Mouse (Mus musculus): ENCODE results near the gene Cltc. TPM values are rescaled to one million over a fixed set of nuclear protein-coding genes. Genes with fewer than 3 reads are reported as not detected.

The Cltc gene
- polyA plus RNA-seq, 1 experiment from 2014 or later, result 149 TPM

- WGBS, result 87% methylated on average over 2 of the region's 2 CpGs
- ATAC-seq, result no peak
- H3K4me2 ChIP-seq (ENCODE audit: low read length), result no peak overlapping the region
- H3K9ac ChIP-seq (replicated peaks; ENCODE audit: low read depth, low read length), result no peak overlapping the region
- peaks cover 12% of the 10 kb centered on the region for H3K36me3 ChIP-seq (ENCODE audit: control insufficient read depth, insufficient read depth)
- H3K27ac ChIP-seq (ENCODE audit: low read length), result no peak overlapping the region
- no peaks in the 10 kb centered on the region for H3K27me3 ChIP-seq (replicated peaks; ENCODE audit: control insufficient read depth, insufficient read depth, low read length)
- no peaks in the 10 kb centered on the region for H3K9me3 ChIP-seq (ENCODE audit: control insufficient read depth, low read length)
- peaks cover 2% of the 10 kb centered on the region; the same call in 1 of the 2 replicates for H3K4me1 ChIP-seq (replicated peaks; ENCODE audit: control insufficient read depth, insufficient read depth, low read length)
- no peak overlapping the region for H3K4me3 ChIP-seq (replicated peaks; ENCODE audit: low read length)
Measured at GRCm38 (mm10) chr11:86691956-86692355, 65.4 kb downstream of the Cltc start.

GRCm38 (mm10) chr11:86691482-86691881 is 65.9 kb downstream of the Cltc start:
- Histone ChIP-seq H3K27me3 (replicated peaks; ENCODE audit: control insufficient read depth, insufficient read depth, low read length) (no peaks in the 10 kb centered on the region), H3K9ac (replicated peaks; ENCODE audit: low read depth, low read length) (no peak overlapping the region), H3K27ac (ENCODE audit: low read length) (no peak overlapping the region), H3K9me3 (ENCODE audit: control insufficient read depth, low read length) (no peaks in the 10 kb centered on the region), H3K36me3 (ENCODE audit: control insufficient read depth, insufficient read depth) (peaks cover 12% of the 10 kb centered on the region), H3K4me2 (ENCODE audit: low read length) (no peak overlapping the region), H3K4me1 (replicated peaks; ENCODE audit: control insufficient read depth, insufficient read depth, low read length) (peaks cover 3% of the 10 kb centered on the region; the same call in 1 of the 2 replicates), H3K4me3 (replicated peaks; ENCODE audit: low read length) (no peak overlapping the region)
- WGBS, result 92% methylated on average over 3 of the region's 3 CpGs
- no peak for ATAC-seq

GRCm38 (mm10) chr11:86690383-86690782 is 67.0 kb downstream of the Cltc start:
- WGBS, result 93% methylated on average over 3 of the region's 3 CpGs
- Histone ChIP-seq H3K4me2 (ENCODE audit: low read length) (no peak overlapping the region), H3K4me3 (replicated peaks; ENCODE audit: low read length) (no peak overlapping the region), H3K36me3 (ENCODE audit: control insufficient read depth, insufficient read depth) (peaks cover 12% of the 10 kb centered on the region), H3K27me3 (replicated peaks; ENCODE audit: control insufficient read depth, insufficient read depth, low read length) (no peaks in the 10 kb centered on the region), H3K9me3 (ENCODE audit: control insufficient read depth, low read length) (no peaks in the 10 kb centered on the region), H3K4me1 (replicated peaks; ENCODE audit: control insufficient read depth, insufficient read depth, low read length) (peaks cover 7% of the 10 kb centered on the region), H3K9ac (replicated peaks; ENCODE audit: low read depth, low read length) (no peak overlapping the region), H3K27ac (ENCODE audit: low read length) (no peak overlapping the region)
- no peak for ATAC-seq

- WGBS, result 97% methylated on average over 1 of the region's 1 CpGs
- Histone ChIP-seq H3K4me2 (ENCODE audit: low read length) (peak overlapping the region; percentile 73), H3K27ac (ENCODE audit: low read length) (no peak overlapping the region), H3K9ac (replicated peaks; ENCODE audit: low read depth, low read length) (no peak overlapping the region), H3K4me3 (replicated peaks; ENCODE audit: low read length) (no peak overlapping the region), H3K9me3 (ENCODE audit: control insufficient read depth, low read length) (no peaks in the 10 kb centered on the region), H3K4me1 (replicated peaks; ENCODE audit: control insufficient read depth, insufficient read depth, low read length) (peaks cover 30% of the 10 kb centered on the region), H3K36me3 (ENCODE audit: control insufficient read depth, insufficient read depth) (no peaks in the 10 kb centered on the region), H3K27me3 (replicated peaks; ENCODE audit: control insufficient read depth, insufficient read depth, low read length) (no peaks in the 10 kb centered on the region)
- ATAC-seq, result no peak
Measured at GRCm38 (mm10) chr11:86685366-86685765, 72.0 kb downstream of the Cltc start.

- 7% methylated on average over 20 of the region's 20 CpGs for WGBS
- H3K4me3 ChIP-seq (replicated peaks; ENCODE audit: low read length), result peak overlapping the region; percentile 63
- peak overlapping the region; percentile 72 for H3K9ac ChIP-seq (replicated peaks; ENCODE audit: low read depth, low read length)
- H3K4me2 ChIP-seq (ENCODE audit: low read length), result peak overlapping the region; percentile 73
- ATAC-seq, result no peak
- H3K36me3 ChIP-seq (ENCODE audit: control insufficient read depth, insufficient read depth), result no peaks in the 10 kb centered on the region
- H3K27me3 ChIP-seq (replicated peaks; ENCODE audit: control insufficient read depth, insufficient read depth, low read length), result no peaks in the 10 kb centered on the region
- no peaks in the 10 kb centered on the region for H3K9me3 ChIP-seq (ENCODE audit: control insufficient read depth, low read length)
- H3K27ac ChIP-seq (ENCODE audit: low read length), result peak overlapping the region; percentile 79
- H3K4me1 ChIP-seq (replicated peaks; ENCODE audit: control insufficient read depth, insufficient read depth, low read length), result peaks cover 30% of the 10 kb centered on the region
Measured at GRCm38 (mm10) chr11:86684126-86685012, 73.0 kb downstream of the Cltc start.

- under 1% methylated on average over 56 of the region's 56 CpGs for WGBS
- ATAC-seq, result peak; percentile 95
- Histone ChIP-seq H3K4me2 (ENCODE audit: low read length) (peak within 1 kb of the TSS; percentile 73), H3K27me3 (replicated peaks; ENCODE audit: control insufficient read depth, insufficient read depth, low read length) (no peaks in the 10 kb centered on the region), H3K4me1 (replicated peaks; ENCODE audit: control insufficient read depth, insufficient read depth, low read length) (peaks cover 30% of the 10 kb centered on the region), H3K9ac (replicated peaks; ENCODE audit: low read depth, low read length) (peak within 1 kb of the TSS; percentile 72), H3K4me3 (replicated peaks; ENCODE audit: low read length) (peak within 1 kb of the TSS; percentile 63), H3K9me3 (ENCODE audit: control insufficient read depth, low read length) (no peaks in the 10 kb centered on the region), H3K36me3 (ENCODE audit: control insufficient read depth, insufficient read depth) (no peaks in the 10 kb centered on the region), H3K27ac (ENCODE audit: low read length) (peak within 1 kb of the TSS; percentile 79)
Measured at GRCm38 (mm10) chr11:86683395-86684125, 73.8 kb downstream of the Cltc start, which contains the start of the genes Vmp1 and Ptrh2. Vmp1 (minus strand) TSS chr11:86683836. Ptrh2 (plus strand) TSS chr11:86683985.

GRCm38 (mm10) chr11:86682861-86683260 is 74.5 kb downstream of the Cltc start:
- no peak overlapping the region; the same call in 1 of the 2 replicates for H3K27ac ChIP-seq (ENCODE audit: low read length)
- no peaks in the 10 kb centered on the region for H3K36me3 ChIP-seq (ENCODE audit: control insufficient read depth, insufficient read depth)
- no peak for ATAC-seq
- H3K9me3 ChIP-seq (ENCODE audit: control insufficient read depth, low read length), result no peaks in the 10 kb centered on the region
- WGBS, result 40% methylated on average over 7 of the region's 7 CpGs
- H3K4me2 ChIP-seq (ENCODE audit: low read length), result peak overlapping the region; percentile 73
- H3K4me3 ChIP-seq (replicated peaks; ENCODE audit: low read length), result peak overlapping the region; percentile 63
- H3K9ac ChIP-seq (replicated peaks; ENCODE audit: low read depth, low read length), result peak overlapping the region; percentile 72
- peaks cover 30% of the 10 kb centered on the region for H3K4me1 ChIP-seq (replicated peaks; ENCODE audit: control insufficient read depth, insufficient read depth, low read length)
- H3K27me3 ChIP-seq (replicated peaks; ENCODE audit: control insufficient read depth, insufficient read depth, low read length), result no peaks in the 10 kb centered on the region

GRCm38 (mm10) chr11:86681423-86681822 is 75.9 kb downstream of the Cltc start:
- H3K9ac ChIP-seq (replicated peaks; ENCODE audit: low read depth, low read length), result no peak overlapping the region
- WGBS, result 92% methylated on average over 3 of the region's 3 CpGs
- H3K4me1 ChIP-seq (replicated peaks; ENCODE audit: control insufficient read depth, insufficient read depth, low read length), result peaks cover 27% of the 10 kb centered on the region

GRCm38 (mm10) chr11:86680729-86681128 is 76.6 kb downstream of the Cltc start:
- no peak overlapping the region for H3K9ac ChIP-seq (replicated peaks; ENCODE audit: low read depth, low read length)
- 94% methylated on average over 3 of the region's 3 CpGs for WGBS
- H3K4me3 ChIP-seq (replicated peaks; ENCODE audit: low read length), result no peak overlapping the region
- no peaks in the 10 kb centered on the region for H3K36me3 ChIP-seq (ENCODE audit: control insufficient read depth, insufficient read depth)
- no peaks in the 10 kb centered on the region for H3K9me3 ChIP-seq (ENCODE audit: control insufficient read depth, low read length)
- no peaks in the 10 kb centered on the region for H3K27me3 ChIP-seq (replicated peaks; ENCODE audit: control insufficient read depth, insufficient read depth, low read length)
- no peak overlapping the region for H3K27ac ChIP-seq (ENCODE audit: low read length)
- no peak for ATAC-seq
- H3K4me2 ChIP-seq (ENCODE audit: low read length), result no peak overlapping the region
- H3K4me1 ChIP-seq (replicated peaks; ENCODE audit: control insufficient read depth, insufficient read depth, low read length), result peaks cover 26% of the 10 kb centered on the region

More at GRCm38 (mm10) chr11:86681423-86681822, 75.9 kb downstream of the Cltc start:
- Histone ChIP-seq H3K27me3 (replicated peaks; ENCODE audit: control insufficient read depth, insufficient read depth, low read length) (no peaks in the 10 kb centered on the region), H3K36me3 (ENCODE audit: control insufficient read depth, insufficient read depth) (no peaks in the 10 kb centered on the region), H3K4me2 (ENCODE audit: low read length) (no peak overlapping the region), H3K27ac (ENCODE audit: low read length) (no peak overlapping the region), H3K4me3 (replicated peaks; ENCODE audit: low read length) (no peak overlapping the region), H3K9me3 (ENCODE audit: control insufficient read depth, low read length) (no peaks in the 10 kb centered on the region)
- ATAC-seq, result no peak
